Mouse (Mus musculus) midbrain, embryonic 10.5 days (tissue): ENCODE measurements around the gene Hoxa9. TPM values are rescaled to one million over a fixed set of nuclear protein-coding genes. Genes with fewer than 3 reads are reported as not detected.

ENCODE experiments used
- DNase-seq: peaks from one replicate; pipeline ENCODE4 v3.0.0-alpha.2; 2017; ENCODE audit warnings: low spot score
- H3K27ac ChIP-seq: fragments of 300-500 bp; sonication (generic); replicated peaks from 2 replicates; pipeline ENCODE4 v1.5.1; 2016; ENCODE audit warnings: mild to moderate bottlenecking
- H3K27me3 ChIP-seq: fragments of 300-500 bp; sonication (generic); 2 replicates; pipeline ENCODE4 v1.6.1; 2016; ENCODE audit warnings: low read depth, mild to moderate bottlenecking; ENCODE audit not compliant: poor library complexity, severe bottlenecking
- H3K36me3 ChIP-seq: fragments of 300-500 bp; sonication (generic); 2 replicates; pipeline ENCODE4 v1.6.1; 2016; ENCODE audit warnings: mild to moderate bottlenecking, moderate library complexity
- H3K4me1 ChIP-seq: fragments of 300-500 bp; sonication (generic); 2 replicates; pipeline ENCODE4 v1.6.1; 2016
- H3K4me3 ChIP-seq: fragments of 300-500 bp; sonication (generic); 2 replicates; pipeline ENCODE4 v1.5.1; 2016; ENCODE audit warnings: mild to moderate bottlenecking, moderate library complexity
- H3K9me3 ChIP-seq: fragments of 300-500 bp; sonication (generic); replicated peaks from 2 replicates; pipeline ENCODE4 v1.6.1; 2016; ENCODE audit warnings: mild to moderate bottlenecking
- WGBS: fragments of 180-500 bp; shearing (Covaris S2); methylation state at CpG from one replicate; pipeline ENCODE4 v1.1.7; 2016; 5-methylcytosine and 5-hydroxymethylcytosine counted together
- polyA plus RNA-seq: library from polyadenylated mRNA; unstranded; fragments of >200 nt; fragmentation: Nextera tagmentation; extraction: Ambion mirVana; gene quantifications from 2 replicates; pipeline ENCODE4 v1.2.1, GENCODE M21; 2016

The Hoxa9 gene
- not detected in 2 replicates for polyA plus RNA-seq

GRCm38 (mm10) chr6:52230516-52231165 lies at the start of gene Hoxa9:
Gene Hoxa9 (minus strand): TSS chr6:52231089.
- DNase-seq: peak; percentile 61
- no peaks in the 10 kb centered on the region for H3K9me3 ChIP-seq
- WGBS: 1% methylated on average over 26 of the region's 36 CpGs
- H3K27ac ChIP-seq: no peak within 1 kb of the TSS
- H3K4me3 ChIP-seq: no peak within 1 kb of the TSS
- no peaks in the 10 kb centered on the region for H3K36me3 ChIP-seq
- H3K27me3 ChIP-seq: peaks cover 100% of the 10 kb centered on the region
- peaks cover 7% of the 10 kb centered on the region; the same call in 1 of the 2 replicates for H3K4me1 ChIP-seq

- no peak for DNase-seq
- Histone ChIP-seq H3K36me3 (no peaks in the 10 kb centered on the region), H3K27me3 (peaks cover 97% of the 10 kb centered on the region), H3K4me1 (no peaks in the 10 kb centered on the region), H3K9me3 (no peaks in the 10 kb centered on the region), H3K27ac (no peak overlapping the region), H3K4me3 (no peak overlapping the region)
- WGBS: 3% methylated on average over 5 of the region's 5 CpGs
These were observed 46.0 kb upstream of the Hoxa9 start for GRCm38 (mm10) chr6:52276920-52277319.

- H3K4me3 ChIP-seq: no peak overlapping the region
- no peaks in the 10 kb centered on the region for H3K4me1 ChIP-seq
- DNase-seq: no peak
- 2% methylated on average over 6 of the region's 6 CpGs for WGBS
- H3K36me3 ChIP-seq: no peaks in the 10 kb centered on the region
- H3K27me3 ChIP-seq: peaks cover 98% of the 10 kb centered on the region
- no peaks in the 10 kb centered on the region for H3K9me3 ChIP-seq
- no peak overlapping the region for H3K27ac ChIP-seq
These were observed 45.5 kb upstream of the Hoxa9 start for GRCm38 (mm10) chr6:52276382-52276781.

GRCm38 (mm10) chr6:52275563-52276280 lies 44.8 kb upstream of the Hoxa9 start:
- H3K27me3 ChIP-seq: peaks cover 98% of the 10 kb centered on the region
- DNase-seq: peak; percentile 21
- H3K4me3 ChIP-seq: no peak overlapping the region
- WGBS: 5% methylated on average over 8 of the region's 8 CpGs
- H3K9me3 ChIP-seq: no peaks in the 10 kb centered on the region
- H3K4me1 ChIP-seq: no peaks in the 10 kb centered on the region
- no peaks in the 10 kb centered on the region for H3K36me3 ChIP-seq
- no peak overlapping the region for H3K27ac ChIP-seq

- Histone ChIP-seq H3K9me3 (no peaks in the 10 kb centered on the region), H3K36me3 (no peaks in the 10 kb centered on the region), H3K27ac (no peak overlapping the region), H3K27me3 (peaks cover 99% of the 10 kb centered on the region), H3K4me1 (no peaks in the 10 kb centered on the region), H3K4me3 (no peak overlapping the region)
- peak; percentile 17 for DNase-seq
- under 1% methylated on average over 11 of the region's 11 CpGs for WGBS
These were observed 43.7 kb upstream of the Hoxa9 start for GRCm38 (mm10) chr6:52274576-52274975.

- DNase-seq: peak; percentile 44
- Histone ChIP-seq H3K9me3 (no peaks in the 10 kb centered on the region), H3K27me3 (peaks cover 100% of the 10 kb centered on the region), H3K4me3 (no peak overlapping the region), H3K4me1 (no peaks in the 10 kb centered on the region), H3K36me3 (no peaks in the 10 kb centered on the region), H3K27ac (no peak overlapping the region)
- WGBS: under 1% methylated on average over 22 of the region's 22 CpGs
These were observed 42.9 kb upstream of the Hoxa9 start for GRCm38 (mm10) chr6:52273656-52274280.

GRCm38 (mm10) chr6:52272766-52273655 lies 42.1 kb upstream of the Hoxa9 start:
- peaks cover 100% of the 10 kb centered on the region for H3K27me3 ChIP-seq
- peak; percentile 34 for DNase-seq
- H3K36me3 ChIP-seq: no peaks in the 10 kb centered on the region
- H3K9me3 ChIP-seq: no peaks in the 10 kb centered on the region
- H3K4me1 ChIP-seq: no peaks in the 10 kb centered on the region
- H3K4me3 ChIP-seq: no peak overlapping the region
- no peak overlapping the region for H3K27ac ChIP-seq
- WGBS: 3% methylated on average over 22 of the region's 22 CpGs

GRCm38 (mm10) chr6:52270494-52271480 lies 39.9 kb upstream of the Hoxa9 start:
- no peaks in the 10 kb centered on the region for H3K36me3 ChIP-seq
- DNase-seq: peak; percentile 73
- H3K4me3 ChIP-seq: no peak overlapping the region
- WGBS: 5% methylated on average over 23 of the region's 23 CpGs
- no peaks in the 10 kb centered on the region for H3K4me1 ChIP-seq
- peaks cover 100% of the 10 kb centered on the region for H3K27me3 ChIP-seq
- no peaks in the 10 kb centered on the region for H3K9me3 ChIP-seq
- no peak overlapping the region for H3K27ac ChIP-seq

GRCm38 (mm10) chr6:52268756-52269155 lies 37.9 kb upstream of the Hoxa9 start:
- WGBS: 2% methylated on average over 3 of the region's 3 CpGs
- no peak for DNase-seq
- H3K4me1 ChIP-seq: no peaks in the 10 kb centered on the region

GRCm38 (mm10) chr6:52268341-52268740 lies 37.5 kb upstream of the Hoxa9 start:
- H3K27ac ChIP-seq: no peak overlapping the region
- no peak overlapping the region for H3K4me3 ChIP-seq
- DNase-seq: peak; percentile 28
- no peaks in the 10 kb centered on the region for H3K9me3 ChIP-seq
- WGBS: 1% methylated on average over 7 of the region's 7 CpGs
- no peaks in the 10 kb centered on the region for H3K4me1 ChIP-seq
- no peaks in the 10 kb centered on the region for H3K36me3 ChIP-seq
- H3K27me3 ChIP-seq: peaks cover 100% of the 10 kb centered on the region

More at GRCm38 (mm10) chr6:52268756-52269155, 37.9 kb upstream of the Hoxa9 start:
- H3K27ac ChIP-seq: no peak overlapping the region
- H3K4me3 ChIP-seq: no peak overlapping the region
- no peaks in the 10 kb centered on the region for H3K36me3 ChIP-seq
- no peaks in the 10 kb centered on the region for H3K9me3 ChIP-seq
- H3K27me3 ChIP-seq: peaks cover 100% of the 10 kb centered on the region

GRCm38 (mm10) chr6:52267691-52268090 lies 36.8 kb upstream of the Hoxa9 start:
- WGBS: 5% methylated on average over 3 of the region's 3 CpGs
- Histone ChIP-seq H3K27me3 (peaks cover 100% of the 10 kb centered on the region), H3K27ac (no peak overlapping the region), H3K9me3 (no peaks in the 10 kb centered on the region), H3K36me3 (no peaks in the 10 kb centered on the region), H3K4me1 (no peaks in the 10 kb centered on the region), H3K4me3 (no peak overlapping the region)
- DNase-seq: no peak
